Mouse (Mus musculus) midbrain, postnatal 0 days (tissue): ENCODE measurements around the gene Mmrn1. TPM values are rescaled to one million over a fixed set of nuclear protein-coding genes. Genes with fewer than 3 reads are reported as not detected.

ENCODE experiments used
- ATAC-seq: fragments of 200-750 bp; cut with Nextera tagmentation; 2 replicates; pipeline ENCODE4 v1.8.0; 2017; ENCODE audit warnings: moderate number of reproducible peaks, mild to moderate bottlenecking, moderate TSS enrichment, moderate library complexity; ENCODE audit not compliant: low FRiP score
- DNase-seq: peaks from one replicate; pipeline ENCODE4 v3.0.0-alpha.2; 2015; ENCODE audit warnings: low spot score
- H3K27ac ChIP-seq: fragments of 300-500 bp; sonication (generic); 2 replicates; pipeline ENCODE4 v1.5.1; 2014; ENCODE audit warnings: low read depth, mild to moderate bottlenecking, low read length, mixed read lengths
- H3K27me3 ChIP-seq: fragments of 300-500 bp; sonication (generic); 2 replicates; pipeline ENCODE4 v1.6.1; 2014; ENCODE audit warnings: low read length, control low read depth, mixed read lengths; ENCODE audit not compliant: insufficient read depth
- H3K36me3 ChIP-seq: fragments of 300-500 bp; sonication (generic); 2 replicates; pipeline ENCODE4 v1.6.1; 2014; ENCODE audit warnings: low read length, control low read depth, mixed read lengths; ENCODE audit not compliant: insufficient read depth
- H3K4me1 ChIP-seq: fragments of 300-500 bp; sonication (generic); 2 replicates; pipeline ENCODE4 v1.6.1; 2014; ENCODE audit warnings: mild to moderate bottlenecking, control low read depth, antibody characterized with exemption, low read length, mixed read lengths; ENCODE audit not compliant: insufficient read depth
- H3K4me2 ChIP-seq: fragments of 300-500 bp; sonication (generic); 2 replicates; pipeline ENCODE4 v1.6.1; 2014; ENCODE audit warnings: low read depth, mild to moderate bottlenecking, low read length, mixed read lengths; ENCODE audit not compliant: poor library complexity, severe bottlenecking
- H3K4me3 ChIP-seq: fragments of 300-500 bp; sonication (generic); 2 replicates; pipeline ENCODE4 v1.5.1; 2014; ENCODE audit warnings: low read depth, mild to moderate bottlenecking, low read length, moderate library complexity
- H3K9ac ChIP-seq: fragments of 300-500 bp; sonication (generic); replicated peaks from 2 replicates; pipeline ENCODE4 v1.6.1; 2014; ENCODE audit warnings: mild to moderate bottlenecking, low read length, moderate library complexity, mixed read lengths; ENCODE audit not compliant: poor library complexity, severe bottlenecking
- H3K9me3 ChIP-seq: fragments of 300-500 bp; sonication (generic); 2 replicates; pipeline ENCODE4 v1.6.1; 2016; ENCODE audit warnings: low read length, control low read depth
- CTCF ChIP-seq: IDR thresholded peaks from 2 replicates; pipeline ENCODE4 v1.5.1; 2016; ENCODE audit warnings: antibody characterized with exemption, mild to moderate bottlenecking
- WGBS: fragments of 180-500 bp; shearing (Covaris S2); extraction: QIAGEN DNeasy Blood & Tissue Kit; methylation state at CpG from one replicate; pipeline ENCODE4 v1.1.7; 2014; 5-methylcytosine and 5-hydroxymethylcytosine counted together
- polyA plus RNA-seq: library from polyadenylated mRNA; unstranded; fragments of >200 nt; fragmentation: Nextera tagmentation; extraction: Ambion mirVana; gene quantifications from 2 replicates; pipeline ENCODE4 v1.2.1, GENCODE M21; 2015
- total RNA-seq: library from RNA; depleted of rRNA; stranded (reverse); fragments of >200 nt; gene quantifications from 2 replicates; pipeline ENCODE4 v1.2.3, GENCODE M21; 2014

Mmrn1 gene
- total and polyA plus RNA-seq, 2 experiments from 2014 or later = 1.0 to 1.5 TPM

DNA sequence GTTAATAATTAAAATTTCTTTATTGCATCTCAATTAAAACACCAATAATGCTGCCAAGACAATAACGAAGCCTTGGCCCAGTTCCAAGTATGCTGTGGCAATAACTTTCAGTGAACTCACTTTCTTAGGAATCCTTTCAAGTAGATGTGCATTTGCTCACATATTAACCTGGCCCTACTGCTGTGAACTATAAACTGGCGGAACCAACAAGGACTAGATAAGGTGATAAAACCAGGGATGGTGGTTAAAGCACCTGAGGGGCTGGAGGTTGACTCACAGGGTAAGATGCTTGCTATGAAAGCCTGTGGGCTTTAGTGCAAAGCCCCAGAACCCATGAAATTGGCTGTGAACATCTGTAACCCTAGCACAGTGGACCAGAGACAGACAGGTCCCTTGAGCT is 54.3 kb downstream of the Mmrn1 start:
- Histone ChIP-seq H3K4me2 (no peak overlapping the region), H3K27me3 (no peaks in the 10 kb centered on the region), H3K9me3 (no peaks in the 10 kb centered on the region), H3K27ac (no peak overlapping the region), H3K4me3 (no peak overlapping the region), H3K36me3 (no peaks in the 10 kb centered on the region), H3K4me1 (no peaks in the 10 kb centered on the region), H3K9ac (no peak overlapping the region)
- no peak for TF ChIP-seq CTCF
- DNase-seq (no peak), ATAC-seq (no peak)
- 87% methylated on average over 2 of the region's 2 CpGs for WGBS

DNA sequence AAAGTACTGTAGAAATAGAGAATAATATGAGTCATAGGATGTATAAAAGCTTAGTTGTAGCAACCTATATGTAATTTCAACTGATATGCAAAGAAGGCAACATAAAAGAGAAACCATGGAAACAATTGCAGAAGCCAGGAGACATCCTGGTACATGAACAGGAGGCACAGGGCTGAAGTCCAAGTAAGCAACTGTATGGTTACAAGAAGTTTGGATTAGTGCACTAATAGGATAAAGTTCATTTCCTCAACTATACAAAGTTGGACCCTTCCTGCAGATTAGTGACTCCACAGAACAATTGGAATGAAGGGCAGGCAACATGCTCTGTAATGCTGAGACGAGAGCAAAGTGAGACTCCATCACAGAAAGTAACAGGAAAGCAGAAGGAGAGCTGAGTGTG is 59.6 kb downstream of the Mmrn1 start:
- no peak overlapping the region for H3K4me3 ChIP-seq
- no peak overlapping the region for H3K9ac ChIP-seq
- DNase-seq (no peak), ATAC-seq (no peak)
- TF ChIP-seq CTCF = no peak
- H3K9me3 ChIP-seq = no peaks in the 10 kb centered on the region
- H3K36me3 ChIP-seq = no peaks in the 10 kb centered on the region
- no peak overlapping the region for H3K4me2 ChIP-seq
- no peaks in the 10 kb centered on the region for H3K4me1 ChIP-seq
- no peaks in the 10 kb centered on the region for H3K27me3 ChIP-seq
- WGBS = 54% methylated on average over 1 of the region's 1 CpGs
- H3K27ac ChIP-seq = no peak overlapping the region

DNA sequence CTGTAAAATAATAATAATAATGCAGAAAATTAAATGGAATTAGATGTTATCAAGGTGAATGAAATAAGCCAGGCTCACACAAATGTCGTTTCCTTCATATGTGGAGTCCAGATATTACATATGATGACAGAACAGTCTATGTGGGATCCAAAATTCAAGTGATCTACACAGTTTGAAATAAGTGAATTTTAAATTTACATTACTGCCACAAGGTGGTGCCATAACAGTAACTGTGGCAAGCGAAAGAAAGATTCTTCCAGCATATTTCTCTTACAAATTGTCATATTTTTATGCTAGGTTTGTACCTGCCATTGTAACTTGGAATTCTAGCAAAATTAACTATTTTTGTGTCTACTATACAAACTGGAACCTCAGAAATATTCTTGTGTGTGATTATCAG is 61.1 kb downstream of the Mmrn1 start:
- 38% methylated on average over 2 of the region's 2 CpGs for WGBS
- ATAC-seq = no peak

DNA sequence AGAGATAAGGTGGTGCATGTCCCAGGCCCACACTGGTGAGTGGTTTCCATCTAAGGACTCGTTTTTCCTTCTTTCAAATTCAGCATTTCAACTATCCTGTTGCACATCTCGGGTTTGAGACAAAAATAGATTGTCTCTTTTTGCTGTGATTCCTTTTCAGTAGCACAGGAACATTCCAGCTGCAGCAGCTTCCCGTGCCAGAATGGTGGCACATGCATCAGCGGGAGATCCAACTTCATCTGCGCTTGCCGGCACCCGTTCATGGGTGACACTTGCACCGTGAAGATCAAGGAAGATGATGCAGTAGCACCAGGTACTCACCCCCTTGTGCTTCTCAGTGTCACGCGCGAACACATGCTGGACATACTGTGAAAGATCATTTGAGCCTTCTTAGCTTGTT is 62.1 kb downstream of the Mmrn1 start:
- DNase-seq = no peak
- Histone ChIP-seq H3K36me3 (no peaks in the 10 kb centered on the region), H3K4me3 (no peak overlapping the region), H3K9ac (no peak overlapping the region), H3K27me3 (no peaks in the 10 kb centered on the region), H3K4me1 (no peaks in the 10 kb centered on the region), H3K9me3 (no peaks in the 10 kb centered on the region), H3K4me2 (no peak overlapping the region), H3K27ac (no peak overlapping the region)
- TF ChIP-seq CTCF = no peak
- WGBS = 87% methylated on average over 11 of the region's 11 CpGs
- ATAC-seq = no peak

More for the DNA sequence above, 61.1 kb downstream of the Mmrn1 start:
- H3K9ac ChIP-seq = no peak overlapping the region
- no peak overlapping the region for H3K27ac ChIP-seq
- H3K4me3 ChIP-seq = no peak overlapping the region
- H3K9me3 ChIP-seq = no peaks in the 10 kb centered on the region
- no peaks in the 10 kb centered on the region for H3K36me3 ChIP-seq
- no peaks in the 10 kb centered on the region for H3K27me3 ChIP-seq
- no peak overlapping the region for H3K4me2 ChIP-seq
- H3K4me1 ChIP-seq = no peaks in the 10 kb centered on the region
- peak; percentile 80 for TF ChIP-seq CTCF
- DNase-seq = peak; percentile 64

DNA sequence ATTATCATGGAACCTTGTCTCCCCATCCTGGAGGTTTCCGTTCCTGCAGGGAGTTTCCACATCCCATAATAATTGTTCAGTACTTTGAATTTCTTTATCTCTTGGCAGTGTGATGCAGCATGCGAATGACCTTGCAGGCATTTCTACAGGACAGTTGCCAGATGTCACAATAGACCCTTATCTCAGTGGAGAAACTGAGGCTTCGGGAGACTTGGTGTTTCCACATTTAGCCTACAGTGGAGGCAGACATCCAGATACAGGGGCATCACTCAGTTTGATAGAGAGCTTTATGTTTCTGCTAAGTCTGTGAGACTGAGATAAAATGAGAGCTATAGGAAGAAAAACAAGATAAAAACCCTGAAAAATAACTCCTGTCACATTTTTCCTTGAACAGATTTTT is 63.0 kb downstream of the Mmrn1 start:
- Histone ChIP-seq H3K4me3 (no peak overlapping the region), H3K4me2 (no peak overlapping the region), H3K9me3 (no peaks in the 10 kb centered on the region), H3K9ac (no peak overlapping the region), H3K27ac (no peak overlapping the region), H3K36me3 (no peaks in the 10 kb centered on the region), H3K4me1 (no peaks in the 10 kb centered on the region), H3K27me3 (no peaks in the 10 kb centered on the region)
- WGBS = 88% methylated on average over 3 of the region's 3 CpGs
- DNase-seq (no peak), ATAC-seq (no peak)
- TF ChIP-seq CTCF = no peak

DNA sequence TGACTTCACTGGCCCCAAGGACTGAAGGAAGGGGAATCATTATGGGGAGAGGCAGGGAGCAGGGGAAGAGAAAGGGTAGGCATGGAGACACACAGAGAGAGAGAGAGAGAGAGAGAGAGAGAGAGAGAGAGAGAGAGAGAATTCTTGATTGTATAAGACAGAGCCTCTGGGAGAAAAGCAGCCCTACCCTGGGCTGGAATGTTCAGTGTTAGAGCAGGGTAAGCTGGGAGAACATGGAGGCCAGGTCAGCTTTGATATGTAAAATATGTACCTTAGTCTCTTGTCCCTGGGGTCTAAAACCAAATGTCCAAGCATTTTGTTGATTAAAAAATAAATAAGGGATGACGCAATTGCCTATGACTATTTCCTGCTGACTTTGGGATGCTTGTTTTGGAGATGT is 67.6 kb downstream of the Mmrn1 start:
- Histone ChIP-seq H3K27ac (no peak overlapping the region), H3K4me1 (no peaks in the 10 kb centered on the region), H3K4me3 (no peak overlapping the region), H3K4me2 (no peak overlapping the region), H3K36me3 (no peaks in the 10 kb centered on the region), H3K9ac (no peak overlapping the region), H3K27me3 (no peaks in the 10 kb centered on the region), H3K9me3 (no peaks in the 10 kb centered on the region)
- WGBS = 90% methylated on average over 1 of the region's 1 CpGs
- ATAC-seq = no peak
- no peak for TF ChIP-seq CTCF
- no peak for DNase-seq
